Mouse (Mus musculus) liver, embryonic 14.5 days (tissue): Measurements from ENCODE around the gene Rpap3. TPM values are rescaled to one million over a fixed set of nuclear protein-coding genes. Genes with fewer than 3 reads are reported as not detected.

Experiments used
- ATAC-seq: fragments of 200-750 bp; cut with Nextera tagmentation; 2 replicates; pipeline ENCODE4 v1.8.0; 2017; ENCODE audit warnings: moderate number of reproducible peaks, mild to moderate bottlenecking, moderate library complexity; ENCODE audit not compliant: insufficient read depth
- DNase-seq, 3 experiments: peaks; one replicate each; pipeline ENCODE4 v3.0.0-alpha.2; 2012 to 2013; ENCODE audit warnings: low read depth in 3 of 3, low spot score in 3 of 3
- H3K27ac ChIP-seq: fragments of 300-500 bp; sonication (generic); 2 replicates; pipeline ENCODE4 v1.5.1; 2014; ENCODE audit warnings: moderate library complexity, mild to moderate bottlenecking, control low read depth, inconsistent platforms
- H3K27me3 ChIP-seq: fragments of 300-500 bp; sonication (generic); 2 replicates; pipeline ENCODE4 v1.6.1; 2014; ENCODE audit warnings: mild to moderate bottlenecking, low read length, moderate library complexity; ENCODE audit not compliant: control insufficient read depth, insufficient read depth
- H3K36me3 ChIP-seq: fragments of 300-500 bp; sonication (generic); replicated peaks from 2 replicates; pipeline ENCODE4 v1.6.1; 2014; ENCODE audit warnings: low read depth; ENCODE audit not compliant: control insufficient read depth, insufficient read depth
- H3K4me1 ChIP-seq, 2 experiments: fragments of 200-500 bp in 1 of 2; fragments of 300-500 bp in 1 of 2; sonication (generic) in 1 of 2; replicated peaks; 2 replicates each; pipeline ENCODE4 v1.6.1; 2012 to 2014; ENCODE audit warnings: antibody characterized with exemption in 1 of 2, inconsistent platforms in 1 of 2, low read length in 1 of 2; ENCODE audit not compliant: control insufficient read depth in 2 of 2, insufficient read depth in 2 of 2
- H3K4me2 ChIP-seq: fragments of 300-500 bp; sonication (generic); 2 replicates; pipeline ENCODE4 v1.6.1; 2014; ENCODE audit warnings: low read depth, mild to moderate bottlenecking, control low read depth, moderate library complexity
- H3K4me3 ChIP-seq, 2 experiments: fragments of 200-500 bp in 1 of 2; fragments of 300-500 bp in 1 of 2; sonication (generic) in 1 of 2; 2 replicates each; pipeline ENCODE4 v1.5.1; 2012 to 2014; ENCODE audit warnings: low read depth in 2 of 2, low read length in 2 of 2, mild to moderate bottlenecking in 2 of 2, control low read depth in 1 of 2, inconsistent platforms in 1 of 2, moderate library complexity in 1 of 2; ENCODE audit not compliant: insufficient read depth in 1 of 2
- H3K9ac ChIP-seq: fragments of 300-500 bp; sonication (generic); replicated peaks from 2 replicates; pipeline ENCODE4 v1.6.1; 2014; ENCODE audit warnings: mild to moderate bottlenecking, control low read depth, moderate library complexity
- H3K9me3 ChIP-seq: fragments of 300-500 bp; sonication (generic); 2 replicates; pipeline ENCODE4 v1.6.1; 2016; ENCODE audit warnings: low read length, mixed read lengths; ENCODE audit not compliant: control insufficient read depth
- CTCF ChIP-seq: IDR thresholded peaks from 2 replicates; pipeline ENCODE4 v1.5.1; 2016; ENCODE audit warnings: antibody characterized with exemption, low read depth, control low read depth
- EP300 ChIP-seq: IDR thresholded peaks from 2 replicates; pipeline ENCODE4 v1.6.1; 2016; ENCODE audit warnings: antibody characterized with exemption, low read depth
- WGBS: fragments of 180-500 bp; shearing (Covaris S2); extraction: QIAGEN DNeasy Blood & Tissue Kit; methylation state at CpG from one replicate; pipeline ENCODE4 v1.1.7; 2014; ENCODE audit not compliant: insufficient replicate concordance; 5-methylcytosine and 5-hydroxymethylcytosine counted together
- polyA plus RNA-seq, 2 experiments: library from polyadenylated mRNA; depleted of rRNA in 1 of 2; stranded (reverse) in 1 of 2; unstranded in 1 of 2; fragments of >200 nt; fragmentation: Nextera tagmentation in 1 of 2; extraction: Ambion mirVana in 1 of 2; gene quantifications; 2 replicates each; pipeline versions ENCODE4 v1.2.1 to v1.2.3; 2012 to 2014

Gene Rpap3
- polyA plus RNA-seq, 2 experiments, result 6.8 to 11.2 TPM

DNA sequence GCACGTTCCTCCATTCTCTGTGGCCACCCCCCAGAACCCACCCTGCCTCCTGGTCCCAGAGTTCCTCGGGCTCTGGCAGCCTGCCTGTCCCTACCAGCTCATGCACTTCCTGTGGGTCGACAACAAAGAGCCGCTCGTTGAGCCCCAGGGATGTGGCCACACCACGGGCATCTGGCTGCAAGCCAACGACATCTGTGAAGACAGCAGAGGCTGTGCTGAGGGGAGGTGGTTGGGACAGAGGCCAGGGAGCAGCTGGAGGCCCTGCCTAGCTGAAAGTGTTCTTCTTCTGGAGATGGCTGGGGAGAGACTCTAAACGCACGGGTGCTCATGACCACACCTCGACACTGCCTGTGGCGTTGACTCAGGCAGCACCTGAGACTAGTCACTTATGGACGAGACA, 45.1 kb upstream of the Rpap3 start:
- no peak overlapping the region for H3K9ac ChIP-seq
- H3K27me3 ChIP-seq, result no peaks in the 10 kb centered on the region
- TF ChIP-seq EP300 (no peak), CTCF (no peak)
- DNase-seq (no peak), ATAC-seq (no peak)
- no peaks in the 10 kb centered on the region for H3K9me3 ChIP-seq
- WGBS, result 23% methylated on average over 12 of the region's 12 CpGs
- no peaks in the 10 kb centered on the region for H3K36me3 ChIP-seq
- peaks cover 0 to 14% of the 10 kb centered on the region in 2 experiments; a peak in 2 of 4 replicates for H3K4me1 ChIP-seq
- no peak overlapping the region for H3K4me3 ChIP-seq
- no peak overlapping the region for H3K27ac ChIP-seq
- H3K4me2 ChIP-seq, result no peak overlapping the region

GRCm38 (mm10) chr15:97749841-97750240, 44.2 kb upstream of the Rpap3 start:
- Histone ChIP-seq H3K9me3 (no peaks in the 10 kb centered on the region), H3K9ac (no peak overlapping the region), H3K27ac (no peak overlapping the region), H3K36me3 (no peaks in the 10 kb centered on the region), H3K4me3 (no peak overlapping the region), H3K27me3 (no peaks in the 10 kb centered on the region), H3K4me1 (peaks cover 3 to 18% of the 10 kb centered on the region in 2 experiments; a peak in 3 of 4 replicates), H3K4me2 (no peak overlapping the region)
- no peak for TF ChIP-seq EP300
- no peak for TF ChIP-seq CTCF
- 84% methylated on average over 13 of the region's 13 CpGs for WGBS
- DNase-seq (no peak), ATAC-seq (no peak)

DNA sequence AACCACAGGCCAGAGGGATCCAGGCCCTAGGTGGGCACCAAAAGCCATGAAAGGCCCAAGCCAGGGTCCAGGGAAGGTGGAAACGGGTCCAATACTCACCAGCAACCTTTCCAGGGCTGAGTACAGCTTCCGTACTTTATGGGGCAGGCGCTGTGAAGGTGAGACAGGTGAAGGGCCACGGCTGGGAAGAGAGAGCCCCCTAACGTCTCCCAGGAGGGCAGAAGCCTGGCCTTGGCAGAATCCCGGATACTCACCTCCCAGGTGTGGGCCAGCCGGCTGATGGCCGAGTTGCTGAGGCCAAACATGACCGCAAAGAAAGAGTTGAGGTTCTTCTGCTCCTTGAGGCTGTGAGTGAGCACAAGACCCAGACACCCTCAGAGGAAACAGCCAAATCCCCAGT, 43.8 kb upstream of the Rpap3 start:
- no peak for ATAC-seq
- no peak overlapping the region for H3K27ac ChIP-seq
- no peak overlapping the region for H3K4me2 ChIP-seq
- H3K9ac ChIP-seq, result no peak overlapping the region
- no peak overlapping the region for H3K4me3 ChIP-seq
- H3K4me1 ChIP-seq, result peaks cover 3 to 21% of the 10 kb centered on the region in 2 experiments; a peak in 3 of 4 replicates
- DNase-seq, result no peak
- 80% methylated on average over 9 of the region's 9 CpGs for WGBS
- no peaks in the 10 kb centered on the region for H3K9me3 ChIP-seq
- TF ChIP-seq CTCF (no peak), EP300 (no peak)
- no peaks in the 10 kb centered on the region for H3K27me3 ChIP-seq
- no peaks in the 10 kb centered on the region for H3K36me3 ChIP-seq

GRCm38 (mm10) chr15:97748964-97749363, 43.3 kb upstream of the Rpap3 start:
- TF ChIP-seq EP300, result no peak
- no peak for TF ChIP-seq CTCF
- peaks cover 3 to 21% of the 10 kb centered on the region in 2 experiments; a peak in 3 of 4 replicates for H3K4me1 ChIP-seq
- no peak overlapping the region for H3K4me2 ChIP-seq
- H3K36me3 ChIP-seq, result no peaks in the 10 kb centered on the region
- H3K27me3 ChIP-seq, result no peaks in the 10 kb centered on the region
- 71% methylated on average over 4 of the region's 4 CpGs for WGBS
- H3K27ac ChIP-seq, result no peak overlapping the region
- ATAC-seq, result no peak
- no peak overlapping the region for H3K9ac ChIP-seq
- H3K9me3 ChIP-seq, result no peaks in the 10 kb centered on the region
- H3K4me3 ChIP-seq, result no peak overlapping the region
- no peak for DNase-seq

DNA sequence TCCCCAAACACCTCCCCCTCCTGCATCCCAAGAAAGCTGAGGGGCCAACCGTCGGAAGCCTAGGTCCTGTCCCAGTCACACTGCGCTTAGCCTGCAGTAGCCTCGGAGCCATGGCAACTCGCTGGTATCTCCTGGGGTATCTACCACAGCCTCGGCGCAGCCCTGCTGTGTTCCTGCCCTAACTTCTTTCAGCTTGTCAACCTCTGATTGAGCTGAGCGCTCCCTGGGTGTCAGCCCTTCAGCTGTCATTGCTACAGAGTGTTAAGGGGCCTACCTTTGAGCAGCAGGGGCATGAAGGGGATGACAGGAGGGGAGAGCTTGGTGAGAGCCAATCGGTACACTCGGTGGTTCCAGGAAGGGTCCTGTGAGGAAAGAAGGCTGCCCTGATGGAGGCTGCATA, 42.7 kb upstream of the Rpap3 start:
- no peak overlapping the region for H3K9ac ChIP-seq

More for the DNA sequence above, 42.7 kb upstream of the Rpap3 start:
- DNase-seq (no peak), ATAC-seq (peak; percentile 16; the same call in 1 of the 2 replicates)
- H3K9me3 ChIP-seq, result no peaks in the 10 kb centered on the region
- H3K27me3 ChIP-seq, result no peaks in the 10 kb centered on the region
- H3K4me2 ChIP-seq, result no peak overlapping the region
- H3K36me3 ChIP-seq, result no peaks in the 10 kb centered on the region
- no peak overlapping the region for H3K4me3 ChIP-seq
- 31% methylated on average over 10 of the region's 10 CpGs for WGBS
- TF ChIP-seq CTCF (no peak), EP300 (no peak)
- no peak overlapping the region for H3K27ac ChIP-seq
- peaks cover 3 to 21% of the 10 kb centered on the region in 2 experiments; a peak in 3 of 4 replicates for H3K4me1 ChIP-seq
